Mouse (Mus musculus) lung, embryonic 15.5 days (tissue): ENCODE measurements around the gene Chd2. TPM values are rescaled to one million over a fixed set of nuclear protein-coding genes. Genes with fewer than 3 reads are reported as not detected.

Experiments
- ATAC-seq: fragments of 200-750 bp; cut with Nextera tagmentation; 2 replicates; pipeline ENCODE4 v1.8.0; 2017; ENCODE audit warnings: moderate number of reproducible peaks, borderline replicate concordance; ENCODE audit not compliant: low FRiP score, low TSS enrichment; ENCODE audit errors: extremely low read depth
- H3K27ac ChIP-seq: fragments of 300-500 bp; sonication (generic); 2 replicates; pipeline ENCODE4 v1.5.1; 2015; ENCODE audit warnings: moderate library complexity, mild to moderate bottlenecking, inconsistent platforms
- H3K27me3 ChIP-seq: fragments of 300-500 bp; sonication (generic); 2 replicates; pipeline ENCODE4 v1.6.1; 2015; ENCODE audit warnings: inconsistent platforms
- H3K36me3 ChIP-seq: fragments of 300-500 bp; sonication (generic); 2 replicates; pipeline ENCODE4 v1.6.1; 2015; ENCODE audit warnings: inconsistent platforms
- H3K4me1 ChIP-seq: fragments of 300-500 bp; sonication (generic); 2 replicates; pipeline ENCODE4 v1.6.1; 2015; ENCODE audit warnings: inconsistent platforms
- H3K4me2 ChIP-seq: fragments of 300-500 bp; sonication (generic); 2 replicates; pipeline ENCODE4 v1.6.1; 2015; ENCODE audit warnings: inconsistent platforms, mild to moderate bottlenecking, moderate library complexity
- H3K4me3 ChIP-seq: fragments of 300-500 bp; sonication (generic); 2 replicates; pipeline ENCODE4 v1.5.1; 2015; ENCODE audit warnings: mild to moderate bottlenecking, inconsistent platforms
- H3K9ac ChIP-seq: fragments of 300-500 bp; sonication (generic); 2 replicates; pipeline ENCODE4 v1.6.1; 2015; ENCODE audit warnings: inconsistent platforms
- H3K9me3 ChIP-seq: fragments of 300-500 bp; sonication (generic); 2 replicates; pipeline ENCODE4 v1.6.1; 2016; ENCODE audit warnings: inconsistent platforms
- WGBS: fragments of 180-500 bp; shearing (Covaris S2); methylation state at CpG from one replicate; pipeline ENCODE4 v1.1.7; 2015; 5-methylcytosine and 5-hydroxymethylcytosine counted together
- polyA plus RNA-seq: library from polyadenylated mRNA; unstranded; fragments of >200 nt; fragmentation: Nextera tagmentation; extraction: Ambion mirVana; gene quantifications from 2 replicates; pipeline ENCODE4 v1.2.1, GENCODE M21; 2015

Chd2 gene
- polyA plus RNA-seq = 48.8 and 59.0 TPM in 2 replicates

GRCm38 (mm10) chr7:73541412-73542130 is at the start of gene Chd2:
Gene Chd2 (minus strand): TSS chr7:73541830.
- ATAC-seq = peak; percentile 41; the same call in 1 of the 2 replicates
- Histone ChIP-seq H3K9ac (peak within 1 kb of the TSS; percentile 81), H3K27me3 (no peaks in the 10 kb centered on the region), H3K27ac (peak within 1 kb of the TSS; percentile 99), H3K36me3 (peaks cover 16% of the 10 kb centered on the region), H3K4me2 (peak within 1 kb of the TSS; percentile 55), H3K9me3 (no peaks in the 10 kb centered on the region), H3K4me3 (peak within 1 kb of the TSS; percentile 70), H3K4me1 (peaks cover 16% of the 10 kb centered on the region)
- under 1% methylated on average over 15 of the region's 15 CpGs for WGBS

- ATAC-seq = no peak
- H3K27me3 ChIP-seq = no peaks in the 10 kb centered on the region
- peaks cover 41% of the 10 kb centered on the region for H3K4me1 ChIP-seq
- WGBS = 85% methylated on average over 5 of the region's 5 CpGs
- H3K27ac ChIP-seq = no peak overlapping the region
- no peaks in the 10 kb centered on the region for H3K36me3 ChIP-seq
- H3K9me3 ChIP-seq = no peaks in the 10 kb centered on the region
- no peak overlapping the region for H3K4me3 ChIP-seq
- no peak overlapping the region for H3K9ac ChIP-seq
- no peak overlapping the region for H3K4me2 ChIP-seq
These were observed 49.1 kb upstream of the Chd2 start for GRCm38 (mm10) chr7:73590757-73591156.

GRCm38 (mm10) chr7:73589208-73589771 is 47.7 kb upstream of the Chd2 start:
- H3K4me2 ChIP-seq = peak overlapping the region; percentile 7
- H3K27me3 ChIP-seq = no peaks in the 10 kb centered on the region
- H3K4me1 ChIP-seq = peaks cover 48% of the 10 kb centered on the region
- peak overlapping the region; percentile 67 for H3K27ac ChIP-seq
- no peak for ATAC-seq
- WGBS = 20% methylated on average over 14 of the region's 14 CpGs
- H3K36me3 ChIP-seq = no peaks in the 10 kb centered on the region
- no peak overlapping the region for H3K4me3 ChIP-seq
- H3K9me3 ChIP-seq = no peaks in the 10 kb centered on the region
- H3K9ac ChIP-seq = no peak overlapping the region

- no peak overlapping the region for H3K9ac ChIP-seq
- H3K9me3 ChIP-seq = no peaks in the 10 kb centered on the region
- H3K27ac ChIP-seq = peak overlapping the region; percentile 67; the same call in 1 of the 2 replicates
- H3K4me3 ChIP-seq = no peak overlapping the region
- 71% methylated on average over 8 of the region's 8 CpGs for WGBS
- H3K27me3 ChIP-seq = no peaks in the 10 kb centered on the region
- no peak overlapping the region for H3K4me2 ChIP-seq
- ATAC-seq = no peak
- no peaks in the 10 kb centered on the region for H3K36me3 ChIP-seq
- peaks cover 51% of the 10 kb centered on the region for H3K4me1 ChIP-seq
These were observed 46.8 kb upstream of the Chd2 start for GRCm38 (mm10) chr7:73588351-73588906.

- no peak overlapping the region for H3K9ac ChIP-seq
- peaks cover 52% of the 10 kb centered on the region for H3K4me1 ChIP-seq
- ATAC-seq = no peak
- no peaks in the 10 kb centered on the region for H3K27me3 ChIP-seq
- H3K9me3 ChIP-seq = no peaks in the 10 kb centered on the region
- 79% methylated on average over 6 of the region's 6 CpGs for WGBS
- H3K4me2 ChIP-seq = no peak overlapping the region
- no peaks in the 10 kb centered on the region for H3K36me3 ChIP-seq
- 0 out of 2 replicates have a peak overlapping the region, but pooled peaks have one; percentile 8 for H3K27ac ChIP-seq
- H3K4me3 ChIP-seq = no peak overlapping the region
These were observed 45.1 kb upstream of the Chd2 start for GRCm38 (mm10) chr7:73586717-73587116.

- Histone ChIP-seq H3K27me3 (no peaks in the 10 kb centered on the region), H3K9ac (no peak overlapping the region), H3K4me1 (peaks cover 52% of the 10 kb centered on the region), H3K27ac (peak overlapping the region; percentile 97), H3K36me3 (no peaks in the 10 kb centered on the region), H3K4me3 (no peak overlapping the region), H3K4me2 (no peak overlapping the region), H3K9me3 (no peaks in the 10 kb centered on the region)
- no peak for ATAC-seq
- 60% methylated on average over 11 of the region's 11 CpGs for WGBS
These were observed 44.6 kb upstream of the Chd2 start for GRCm38 (mm10) chr7:73586206-73586605.

GRCm38 (mm10) chr7:73585114-73586032 is 43.7 kb upstream of the Chd2 start:
- no peak overlapping the region for H3K4me3 ChIP-seq
- peaks cover 52% of the 10 kb centered on the region for H3K4me1 ChIP-seq
- no peaks in the 10 kb centered on the region for H3K36me3 ChIP-seq
- WGBS = 68% methylated on average over 22 of the region's 22 CpGs
- peak; percentile 28; the same call in 1 of the 2 replicates for ATAC-seq
- H3K9ac ChIP-seq = peak overlapping the region; percentile 11; the same call in 1 of the 2 replicates
- H3K4me2 ChIP-seq = peak overlapping the region; percentile 19; the same call in 1 of the 2 replicates
- no peaks in the 10 kb centered on the region for H3K27me3 ChIP-seq
- peak overlapping the region; percentile 97 for H3K27ac ChIP-seq
- no peaks in the 10 kb centered on the region for H3K9me3 ChIP-seq

GRCm38 (mm10) chr7:73584009-73584995 is 42.7 kb upstream of the Chd2 start:
- H3K36me3 ChIP-seq = no peaks in the 10 kb centered on the region
- peak overlapping the region; percentile 97 for H3K27ac ChIP-seq
- no peak overlapping the region for H3K9ac ChIP-seq
- peaks cover 47% of the 10 kb centered on the region for H3K4me1 ChIP-seq
- H3K4me2 ChIP-seq = peak overlapping the region; percentile 46
- H3K9me3 ChIP-seq = no peaks in the 10 kb centered on the region
- WGBS = 10% methylated on average over 13 of the region's 13 CpGs
- no peaks in the 10 kb centered on the region for H3K27me3 ChIP-seq
- H3K4me3 ChIP-seq = no peak overlapping the region
- ATAC-seq = peak; percentile 76; the same call in 1 of the 2 replicates

GRCm38 (mm10) chr7:73583400-73583799 is 41.8 kb upstream of the Chd2 start:
- no peaks in the 10 kb centered on the region for H3K36me3 ChIP-seq
- peaks cover 47% of the 10 kb centered on the region for H3K4me1 ChIP-seq
- H3K4me3 ChIP-seq = no peak overlapping the region
- no peaks in the 10 kb centered on the region for H3K9me3 ChIP-seq
- peak overlapping the region; percentile 97 for H3K27ac ChIP-seq
- H3K4me2 ChIP-seq = no peak overlapping the region
- H3K27me3 ChIP-seq = no peaks in the 10 kb centered on the region
- ATAC-seq = no peak
- no peak overlapping the region for H3K9ac ChIP-seq
- WGBS = 67% methylated on average over 7 of the region's 7 CpGs

- no peaks in the 10 kb centered on the region for H3K27me3 ChIP-seq
- H3K9me3 ChIP-seq = no peaks in the 10 kb centered on the region
- H3K4me3 ChIP-seq = no peak overlapping the region
- H3K36me3 ChIP-seq = no peaks in the 10 kb centered on the region
- no peak overlapping the region for H3K4me2 ChIP-seq
- ATAC-seq = no peak
- H3K27ac ChIP-seq = no peak overlapping the region
- H3K4me1 ChIP-seq = peaks cover 47% of the 10 kb centered on the region
- H3K9ac ChIP-seq = no peak overlapping the region
- 60% methylated on average over 6 of the region's 6 CpGs for WGBS
These were observed 40.3 kb upstream of the Chd2 start for GRCm38 (mm10) chr7:73581836-73582375.
